Mouse (Mus musculus): ENCODE data around the gene Faah. TPM values are rescaled to one million over a fixed set of nuclear protein-coding genes. Genes with fewer than 3 reads are reported as not detected.

The Faah gene
- total RNA-seq, 2 experiments from 2014 or later, result 0.84 TPM; not detected in 1

Other genes with a start within 250 kb of the Faah start
- not detected in 2 replicates for gene Tex38, start 236.9 kb downstream of the Faah start, total RNA-seq (2015; ENCODE audit: low replicate concordance)
- not detected in 2 replicates for gene Tex38, start 236.9 kb downstream of the Faah start, total RNA-seq (2017; ENCODE audit: low replicate concordance)
- gene Atpaf1, start 233.1 kb downstream of the Faah start, total RNA-seq (2015; ENCODE audit: low replicate concordance), result 4.2 and 5.8 TPM in 2 replicates
- gene Atpaf1, start 233.1 kb downstream of the Faah start, total RNA-seq (2017; ENCODE audit: low replicate concordance), result 8.1 and 14.3 TPM in 2 replicates
- 6.7 and 26.3 TPM in 2 replicates for gene Mob3c, start 189.8 kb downstream of the Faah start, total RNA-seq (2015; ENCODE audit: low replicate concordance)
- 1.4 and 9.2 TPM in 2 replicates for gene Mob3c, start 189.8 kb downstream of the Faah start, total RNA-seq (2017; ENCODE audit: low replicate concordance)
- 82.9 and 104 TPM in 2 replicates for gene Mknk1, start 178.7 kb downstream of the Faah start, total RNA-seq (2015; ENCODE audit: low replicate concordance)
- gene Mknk1, start 178.7 kb downstream of the Faah start, total RNA-seq (2017; ENCODE audit: low replicate concordance), result 116 and 146 TPM in 2 replicates
- not detected in 2 replicates for gene Kncn, start 133.5 kb downstream of the Faah start, total RNA-seq (2015; ENCODE audit: low replicate concordance)
- not detected in 2 replicates for gene Kncn, start 133.5 kb downstream of the Faah start, total RNA-seq (2017; ENCODE audit: low replicate concordance)
- not detected in 2 replicates for gene 6430628N08Rik, start 127.3 kb downstream of the Faah start, total RNA-seq (2015; ENCODE audit: low replicate concordance)
- not detected in 2 replicates for gene 6430628N08Rik, start 127.3 kb downstream of the Faah start, total RNA-seq (2017; ENCODE audit: low replicate concordance)
- gene Dmbx1, start 78.0 kb downstream of the Faah start, total RNA-seq (2015; ENCODE audit: low replicate concordance), result not detected in 2 replicates
- gene Dmbx1, start 78.0 kb downstream of the Faah start, total RNA-seq (2017; ENCODE audit: low replicate concordance), result not detected in 2 replicates
- gene Nsun4, start 36.0 kb upstream of the Faah start, total RNA-seq (2015; ENCODE audit: low replicate concordance), result 0.84 and 3.6 TPM in 2 replicates
- gene Nsun4, start 36.0 kb upstream of the Faah start, total RNA-seq (2017; ENCODE audit: low replicate concordance), result 1.4 and 2.1 TPM in 2 replicates
- gene Uqcrh, start 57.1 kb upstream of the Faah start, total RNA-seq (2015; ENCODE audit: low replicate concordance), result 302 and 380 TPM in 2 replicates
- gene Uqcrh, start 57.1 kb upstream of the Faah start, total RNA-seq (2017; ENCODE audit: low replicate concordance), result 113 and 237 TPM in 2 replicates
- gene Lrrc41, start 57.3 kb upstream of the Faah start, total RNA-seq (2015; ENCODE audit: low replicate concordance), result 8.3 and 9.2 TPM in 2 replicates
- 5.4 and 11.9 TPM in 2 replicates for gene Lrrc41, start 57.3 kb upstream of the Faah start, total RNA-seq (2017; ENCODE audit: low replicate concordance)
- gene Rad54l, start 105.8 kb upstream of the Faah start, total RNA-seq (2015; ENCODE audit: low replicate concordance), result 40.2 and 41.8 TPM in 2 replicates
- 25.8 and 51.3 TPM in 2 replicates for gene Rad54l, start 105.8 kb upstream of the Faah start, total RNA-seq (2017; ENCODE audit: low replicate concordance)
- gene Pomgnt1, start 105.9 kb upstream of the Faah start, total RNA-seq (2015; ENCODE audit: low replicate concordance), result 1.4 TPM in 1 of 2 replicates, not detected in the other
- gene Pomgnt1, start 105.9 kb upstream of the Faah start, total RNA-seq (2017; ENCODE audit: low replicate concordance), result 1.0 and 2.6 TPM in 2 replicates
- not detected in 2 replicates for gene Lurap1, start 133.4 kb upstream of the Faah start, total RNA-seq (2015; ENCODE audit: low replicate concordance)
- not detected in 2 replicates for gene Lurap1, start 133.4 kb upstream of the Faah start, total RNA-seq (2017; ENCODE audit: low replicate concordance)
- not detected in 2 replicates for gene Tspan1, start 149.7 kb upstream of the Faah start, total RNA-seq (2015; ENCODE audit: low replicate concordance)
- not detected in 2 replicates for gene Tspan1, start 149.7 kb upstream of the Faah start, total RNA-seq (2017; ENCODE audit: low replicate concordance)
- gene 1700042G07Rik, start 155.4 kb upstream of the Faah start, total RNA-seq (2015; ENCODE audit: low replicate concordance), result not detected in 2 replicates
- not detected in 2 replicates for gene 1700042G07Rik, start 155.4 kb upstream of the Faah start, total RNA-seq (2017; ENCODE audit: low replicate concordance)
- gene Gm49337, start 155.5 kb upstream of the Faah start, total RNA-seq (2015; ENCODE audit: low replicate concordance), result not detected in 2 replicates
- 1.7 TPM in 1 of 2 replicates, not detected in the other for gene Gm49337, start 155.5 kb upstream of the Faah start, total RNA-seq (2017; ENCODE audit: low replicate concordance)
- gene Pik3r3, start 203.7 kb upstream of the Faah start, total RNA-seq (2015; ENCODE audit: low replicate concordance), result 1.8 and 2.1 TPM in 2 replicates
- gene Pik3r3, start 203.7 kb upstream of the Faah start, total RNA-seq (2017; ENCODE audit: low replicate concordance), result 0.26 and 5.7 TPM in 2 replicates

Measured in erythroid progenitor cell, adult 5-6 weeks (primary cell).